Mouse (Mus musculus): ENCODE results near the gene Itk.

- TF ChIP-seq CTCF (IDR thresholded peaks at IDR 0.05; ENCODE audit: low read depth) (no peak), EP300 (IDR thresholded peaks at IDR 0.05; ENCODE audit: low read depth) (no peak)
These were observed 29.5 kb upstream of the Itk start for GRCm38 (mm10) chr11:46418860-46419259.
